Comparison of ENCODE assay signal across 9 mouse cellular contexts in genomic region chr5:52982056-52982455, GRCm38 (mm10). TPM values are rescaled to one million over a fixed set of nuclear protein-coding genes. Genes with fewer than 3 reads are reported as not detected.
"Had no signal": no experiment of that assay in that cellular context is flagged by ENCODE, and none has a peak within 500 bp of the region (broad histone marks: within the 10 kb centered on the region; RNA-seq: fewer than 3 reads in every experiment).

No protein-coding gene starts in this region.

- ATAC-seq: intestine, postnatal 0 days; liver, postnatal 0 days had no signal

- DNase-seq: kidney, adult 2 months; kidney, postnatal 25 days; liver, postnatal 0 days; lung, embryonic 14.5 days; midbrain, embryonic 14.5 days; thymus, postnatal 25 days had no signal

RNA-seq across cellular contexts. Expression of gene Slc34a2, which starts 55.8 kb away (rescaled TPM):
- total RNA-seq: megakaryocyte progenitor cell, adult 5-6 weeks; megakaryocyte-erythroid progenitor cell, adult 5-6 weeks had no signal
